Mouse (Mus musculus) gastrocnemius, adult 18-20 months (tissue): ENCODE measurements at regions not wholly inside any gene's neighbourhood (a gene's known extent, or its start where the extent isn't known, plus 50 kb on each side); places are given as distances from the start of the nearest gene placed in this dataset.

Source experiments
- DNase-seq: peaks from one replicate; pipeline ENCODE4 v3.0.0; 2021; ENCODE audit warnings: low spot score

- no peak for DNase-seq
These were observed 280.3 kb upstream of the Nr2f2 start for GRCm38 (mm10) chr7:70646801-70647200.

- DNase-seq, result peak; percentile 55
These were observed 277.3 kb upstream of the Nr2f2 start for GRCm38 (mm10) chr7:70643694-70644301.

GRCm38 (mm10) chr7:70643055-70643454 is 276.5 kb upstream of the Nr2f2 start:
- no peak for DNase-seq

GRCm38 (mm10) chr7:70641217-70641616 is 274.7 kb upstream of the Nr2f2 start:
- DNase-seq, result no peak

GRCm38 (mm10) chr7:70640574-70640973 is 274.0 kb upstream of the Nr2f2 start:
- peak; percentile 15 for DNase-seq

- DNase-seq, result no peak
These were observed 271.6 kb upstream of the Nr2f2 start for GRCm38 (mm10) chr7:70638161-70638560.

DNA sequence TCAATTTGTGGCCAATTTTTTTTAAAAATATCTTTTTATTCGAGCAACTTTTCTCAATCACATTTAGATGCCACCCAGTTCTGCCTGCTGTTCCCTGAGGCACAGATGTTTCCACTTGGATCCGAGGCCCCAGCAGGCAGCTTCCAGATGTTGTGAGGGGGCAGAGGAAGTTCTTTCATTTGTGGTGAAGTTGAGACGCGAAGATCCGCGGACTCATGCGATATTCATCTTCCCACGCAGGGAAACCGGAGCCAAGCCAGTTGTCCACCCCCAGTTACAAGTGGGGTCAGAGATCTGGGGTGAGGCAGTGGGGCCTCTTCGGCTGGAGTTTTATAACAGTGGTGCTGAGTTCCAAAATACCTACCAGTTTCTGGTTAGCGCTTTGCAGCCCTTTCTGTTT is 267.5 kb upstream of the Nr2f2 start:
- no peak for DNase-seq

DNA sequence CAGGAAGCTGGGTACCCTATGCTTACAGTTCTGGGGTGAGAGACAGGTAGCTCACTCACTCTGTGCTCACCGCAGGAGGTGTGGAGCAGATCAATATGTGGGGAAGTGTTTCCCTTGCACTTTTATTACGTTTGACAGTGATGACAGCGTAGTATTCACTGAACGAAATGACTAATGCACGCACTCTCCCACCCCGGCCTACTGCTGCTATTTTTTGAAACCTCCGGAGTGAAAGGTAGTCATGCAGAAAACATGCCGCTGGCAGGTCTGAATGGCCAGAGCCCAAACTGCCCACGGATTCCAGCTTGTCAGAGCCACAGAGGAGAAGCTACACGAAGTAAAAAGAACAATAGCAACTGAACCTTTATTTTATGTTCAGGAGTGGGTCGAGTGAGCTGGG is 267.0 kb upstream of the Nr2f2 start:
- DNase-seq, result no peak

DNA sequence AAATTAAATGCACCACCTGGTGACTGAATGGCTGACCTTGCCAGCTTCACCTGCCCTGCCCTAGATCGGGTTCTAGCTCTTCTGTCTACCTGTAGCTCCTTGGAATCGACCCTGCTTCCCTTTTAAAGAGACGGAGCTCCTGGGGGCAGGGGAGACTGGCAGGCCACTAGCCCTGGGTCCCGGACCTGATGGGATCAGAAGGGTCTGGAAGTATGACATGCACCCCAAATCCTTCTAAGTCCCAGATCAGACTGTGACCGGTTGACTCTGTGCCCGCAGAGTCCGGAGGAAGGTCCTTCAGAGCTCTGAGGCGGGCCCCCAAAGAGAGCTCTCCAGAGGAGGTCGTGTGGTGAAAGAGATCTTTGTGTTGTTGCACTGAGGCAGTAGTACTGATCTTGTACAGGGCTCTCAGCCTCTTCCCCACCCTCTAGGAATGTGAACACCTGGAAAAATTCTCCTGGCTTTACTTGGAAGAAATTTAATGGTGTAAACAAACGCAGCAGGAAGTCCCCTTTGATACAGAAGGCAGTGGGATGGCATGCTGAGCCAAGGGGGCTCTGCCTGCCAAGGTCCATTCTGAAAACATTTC is 259.2 kb upstream of the Nr2f2 start:
- no peak for DNase-seq

GRCm38 (mm10) chr7:70624727-70625642 is 258.4 kb upstream of the Nr2f2 start:
- DNase-seq, result peak; percentile 39

DNA sequence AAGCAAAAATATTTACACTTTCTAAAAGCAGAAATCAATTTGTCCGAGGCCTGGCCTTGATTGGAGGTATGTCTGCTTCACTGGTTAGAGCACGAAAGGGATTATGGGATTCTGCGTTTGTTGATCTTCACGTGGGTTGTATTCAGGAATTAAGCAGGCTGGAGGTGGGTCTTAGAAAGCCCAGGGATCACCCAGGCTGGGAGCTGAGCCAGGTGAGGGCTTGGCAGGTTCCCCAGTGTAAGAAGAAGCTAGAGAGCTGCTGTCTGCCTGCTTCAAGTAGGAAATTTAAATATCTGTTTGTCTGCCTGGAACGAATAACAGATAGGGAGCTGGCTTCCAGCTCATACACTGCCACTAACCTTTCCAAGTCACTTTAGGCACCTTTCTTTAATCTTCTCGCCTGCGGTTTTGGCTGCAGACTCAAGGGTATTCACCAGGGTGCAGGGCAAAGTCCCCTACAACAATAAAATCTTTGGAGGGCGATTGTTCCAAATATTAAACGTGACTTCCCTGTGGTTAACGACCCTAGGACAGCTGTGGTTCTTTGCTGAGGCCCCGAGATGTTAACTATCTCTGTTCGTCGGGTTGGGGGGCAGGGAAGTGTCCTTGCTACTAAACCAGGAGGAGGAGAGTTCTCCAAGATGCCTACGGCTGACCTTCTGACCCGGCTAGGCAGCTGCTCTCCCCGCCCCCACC is 257.6 kb upstream of the Nr2f2 start:
- peak; percentile 59 for DNase-seq

- no peak for DNase-seq
These were observed 252.9 kb upstream of the Nr2f2 start for GRCm38 (mm10) chr7:70619400-70619799.

DNA sequence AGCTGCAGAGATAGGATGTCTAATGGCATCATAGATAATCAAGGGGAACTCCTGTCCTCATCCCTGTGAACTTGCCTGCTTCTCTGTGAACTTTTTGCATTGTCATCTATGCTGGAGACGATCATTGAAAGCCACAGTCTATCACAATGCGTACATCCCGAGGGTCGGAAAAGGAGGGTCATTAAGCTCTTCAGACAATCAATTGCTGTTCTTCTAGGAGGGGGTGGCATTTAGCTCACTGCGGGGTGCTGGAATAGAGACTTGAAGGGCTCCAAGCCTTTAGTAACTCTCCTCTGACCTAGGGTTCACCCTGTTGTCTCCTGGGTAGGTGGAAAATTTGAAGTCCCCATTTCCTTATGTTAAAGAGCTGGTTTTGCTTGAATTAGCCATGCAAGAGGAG is 251.7 kb upstream of the Nr2f2 start:
- no peak for DNase-seq

- no peak for DNase-seq
These were observed 240.0 kb upstream of the Nr2f2 start for GRCm38 (mm10) chr7:70606511-70606910.

GRCm38 (mm10) chr7:70604471-70605174 is 238.1 kb upstream of the Nr2f2 start:
- peak; percentile 59 for DNase-seq

DNA sequence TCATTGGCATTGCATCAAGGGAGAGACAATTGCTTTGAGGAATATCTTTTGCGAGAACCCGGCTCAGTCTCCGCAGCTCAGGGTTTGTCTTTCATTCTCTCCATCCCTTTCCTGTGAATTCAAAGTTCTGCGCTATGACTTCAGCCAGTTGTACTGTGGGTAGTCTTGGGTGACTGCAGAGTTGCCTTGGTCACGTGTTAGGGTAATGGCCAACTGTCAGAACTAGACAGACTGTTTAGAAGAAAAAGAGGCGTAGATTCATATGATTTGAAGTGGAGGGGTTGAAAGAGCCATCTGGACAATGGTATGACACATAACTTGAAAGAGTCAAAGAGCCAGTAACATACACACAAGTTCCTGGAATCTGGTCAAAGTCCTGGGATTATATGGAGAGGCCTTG is 226.5 kb upstream of the Nr2f2 start:
- DNase-seq, result no peak

DNA sequence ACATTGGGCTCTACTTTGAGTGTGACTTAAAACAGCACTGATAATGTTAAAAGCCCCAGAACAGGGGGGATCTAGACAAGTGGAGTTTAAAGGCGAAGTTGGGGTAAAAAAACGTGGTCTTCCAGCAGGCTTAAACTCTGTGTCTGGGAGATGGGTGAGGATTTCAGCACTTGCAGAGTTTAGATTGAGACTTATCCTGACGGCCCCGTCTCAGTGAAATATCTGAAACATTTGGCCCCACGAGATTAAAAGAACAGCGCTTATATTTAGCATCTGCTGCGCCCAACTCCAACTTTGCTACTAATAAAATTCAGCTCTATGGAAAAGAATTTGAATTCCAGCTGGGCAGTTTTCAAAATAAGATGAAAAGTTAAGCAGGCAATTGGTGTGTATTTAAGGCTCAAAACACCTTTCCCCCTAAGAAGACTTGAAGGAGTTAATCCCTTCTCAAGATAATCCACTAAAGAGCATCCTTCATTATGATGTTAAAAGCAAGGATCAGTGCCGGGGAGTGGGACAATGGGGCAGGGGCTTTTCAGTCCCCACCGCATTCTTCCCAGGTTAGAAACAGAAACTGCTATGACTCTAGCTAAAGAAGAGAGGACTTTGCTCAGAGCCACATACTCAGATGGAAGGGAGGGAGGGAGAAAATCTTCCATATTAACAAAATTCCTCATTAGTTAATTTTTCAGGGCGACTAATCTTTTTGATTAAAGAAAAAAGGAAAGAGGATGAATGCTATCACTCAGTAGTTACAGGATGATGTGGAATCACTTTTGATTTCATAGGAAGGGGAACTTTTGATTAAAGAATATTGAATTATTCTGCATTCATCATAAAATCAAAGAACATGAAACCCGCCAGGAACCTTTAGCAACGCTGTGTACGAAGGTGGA is 225.1 kb upstream of the Nr2f2 start:
- DNase-seq, result no peak

DNA sequence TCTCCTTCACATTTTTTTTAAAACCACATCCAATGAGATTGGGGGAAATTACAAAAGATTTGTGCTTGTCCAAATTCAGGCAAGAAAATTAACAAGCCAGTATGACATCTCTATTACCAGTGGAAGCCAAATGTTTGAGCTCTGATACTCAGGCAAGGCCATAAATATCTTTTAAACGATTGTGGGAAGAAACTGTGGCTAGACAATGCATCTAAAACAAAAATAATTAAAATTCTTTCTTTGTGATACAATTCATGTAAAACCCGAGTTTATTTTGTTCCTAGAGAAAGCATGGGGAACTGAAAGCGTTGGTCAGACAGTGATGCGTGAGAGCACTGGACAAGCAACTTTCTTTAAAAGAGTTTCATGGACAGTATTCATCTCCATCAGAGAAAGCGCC is 223.2 kb upstream of the Nr2f2 start:
- no peak for DNase-seq

GRCm38 (mm10) chr7:70588061-70588460 is 221.5 kb upstream of the Nr2f2 start:
- DNase-seq, result no peak

DNA sequence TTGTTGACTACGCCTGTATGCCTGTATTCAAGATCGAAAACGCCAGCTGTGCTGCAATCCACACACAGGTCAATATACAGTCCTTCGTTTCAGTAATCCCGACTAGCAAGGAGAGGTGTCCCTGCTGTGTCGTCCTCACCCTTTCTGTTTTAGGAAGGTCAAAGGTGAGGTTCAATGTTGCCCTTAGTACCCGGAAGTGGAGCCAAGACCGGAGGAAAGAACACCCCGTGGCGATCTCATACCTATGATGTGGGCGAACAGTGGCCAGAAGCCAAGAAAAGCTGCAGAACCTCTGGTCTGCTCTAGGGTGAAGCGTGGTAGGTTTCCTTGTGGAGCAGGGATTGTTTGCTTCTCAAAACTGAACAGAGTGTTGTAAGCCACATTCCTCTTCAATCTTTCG is 217.9 kb upstream of the Nr2f2 start:
- no peak for DNase-seq
